Mouse (Mus musculus) thymus, adult 2 months (tissue): ENCODE results near the gene Apba1. TPM values are rescaled to one million over a fixed set of nuclear protein-coding genes. Genes with fewer than 3 reads are reported as not detected.

Experiments
- DNase-seq: peaks from one replicate; pipeline ENCODE4 v3.0.0; 2021
- H3K27ac ChIP-seq: fragments of 200-500 bp; 2 replicates; pipeline ENCODE4 v1.5.1; 2012; ENCODE audit warnings: low read length, control low read depth; ENCODE audit not compliant: control insufficient read depth, insufficient read depth
- H3K27me3 ChIP-seq: fragments of 200-500 bp; 2 replicates; pipeline ENCODE4 v1.6.1; 2012; ENCODE audit warnings: mild to moderate bottlenecking, low read length, moderate library complexity, mixed read lengths; ENCODE audit not compliant: control insufficient read depth, insufficient read depth
- H3K36me3 ChIP-seq: fragments of 200-500 bp; 2 replicates; pipeline ENCODE4 v1.6.1; 2012; ENCODE audit warnings: mild to moderate bottlenecking, low read length, moderate library complexity; ENCODE audit not compliant: control insufficient read depth, insufficient read depth
- H3K4me1 ChIP-seq: fragments of 200-500 bp; replicated peaks from 2 replicates; pipeline ENCODE4 v1.6.1; 2012; ENCODE audit warnings: low read length; ENCODE audit not compliant: control insufficient read depth, insufficient read depth
- H3K4me3 ChIP-seq: fragments of 200-500 bp; 2 replicates; pipeline ENCODE4 v1.5.1; 2012; ENCODE audit warnings: mild to moderate bottlenecking, low read length, control low read depth, moderate library complexity; ENCODE audit not compliant: control insufficient read depth, insufficient read depth
- CTCF ChIP-seq: fragments of 200-500 bp; IDR thresholded peaks from 2 replicates; pipeline ENCODE4 v1.5.1; 2012; ENCODE audit warnings: mild to moderate bottlenecking, control low read depth, low read length, moderate library complexity, borderline replicate concordance; ENCODE audit not compliant: control insufficient read depth, poor library complexity, insufficient read depth; ENCODE audit errors: extremely low read depth
- POLR2A ChIP-seq: fragments of 200-500 bp; IDR thresholded peaks from 2 replicates; pipeline ENCODE4 v1.6.1; 2012; ENCODE audit warnings: mild to moderate bottlenecking, low read length, control low read depth, moderate library complexity; ENCODE audit not compliant: control insufficient read depth, poor library complexity, insufficient read depth; ENCODE audit errors: extremely low read depth
- whole genome bisulfite sequencing: fragments of 180-500 bp; shearing (Covaris S2); methylation state at CpG from one replicate; pipeline ENCODE4 v1.1.7; 2018; 5-methylcytosine and 5-hydroxymethylcytosine counted together
- polyA plus RNA-seq: library from polyadenylated mRNA; depleted of rRNA; stranded (reverse); fragments of >200 nt; gene quantifications from 2 replicates; pipeline ENCODE4 v1.2.3, GENCODE M21; 2012

The Apba1 gene
- polyA plus RNA-seq, 1 experiment, result 3.6 TPM

GRCm38 (mm10) chr19:23764051-23764450 lies 5.4 kb downstream of the Apba1 start:
- H3K4me1 ChIP-seq, result peaks cover 3% of the 10 kb centered on the region
- no peaks in the 10 kb centered on the region for H3K36me3 ChIP-seq
- DNase-seq, result no peak
- no peak overlapping the region for H3K27ac ChIP-seq
- peaks cover 7% of the 10 kb centered on the region for H3K27me3 ChIP-seq
- H3K4me3 ChIP-seq, result no peak overlapping the region
- 88% methylated on average over 2 of the region's 2 CpGs for WGBS
- TF ChIP-seq POLR2A, result no peak
- no peak for TF ChIP-seq CTCF

DNA sequence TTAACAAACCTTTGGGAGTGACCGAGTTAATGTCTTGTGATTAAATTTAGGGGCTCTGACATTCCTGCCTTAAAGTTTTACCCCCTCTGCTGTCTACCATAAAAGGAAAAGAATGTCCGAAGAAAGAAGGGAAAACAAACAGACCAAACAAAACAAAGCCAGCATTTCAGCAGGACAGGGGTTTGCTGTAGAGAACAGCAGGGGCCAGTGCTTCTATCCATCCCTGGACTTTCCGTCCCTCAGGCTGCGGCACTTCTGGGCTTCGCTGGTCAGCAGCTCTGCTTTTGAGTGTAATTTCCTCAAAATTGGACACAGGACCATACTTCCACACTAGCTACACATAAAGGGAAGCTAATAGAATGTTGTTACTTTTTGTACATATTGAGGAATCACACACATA lies 10.2 kb downstream of the Apba1 start:
- Histone ChIP-seq H3K27ac (no peak overlapping the region), H3K36me3 (no peaks in the 10 kb centered on the region), H3K27me3 (no peaks in the 10 kb centered on the region), H3K4me3 (no peak overlapping the region), H3K4me1 (no peaks in the 10 kb centered on the region)
- WGBS, result 73% methylated on average over 5 of the region's 5 CpGs
- no peak for DNase-seq
- TF ChIP-seq CTCF (no peak), POLR2A (no peak)

DNA sequence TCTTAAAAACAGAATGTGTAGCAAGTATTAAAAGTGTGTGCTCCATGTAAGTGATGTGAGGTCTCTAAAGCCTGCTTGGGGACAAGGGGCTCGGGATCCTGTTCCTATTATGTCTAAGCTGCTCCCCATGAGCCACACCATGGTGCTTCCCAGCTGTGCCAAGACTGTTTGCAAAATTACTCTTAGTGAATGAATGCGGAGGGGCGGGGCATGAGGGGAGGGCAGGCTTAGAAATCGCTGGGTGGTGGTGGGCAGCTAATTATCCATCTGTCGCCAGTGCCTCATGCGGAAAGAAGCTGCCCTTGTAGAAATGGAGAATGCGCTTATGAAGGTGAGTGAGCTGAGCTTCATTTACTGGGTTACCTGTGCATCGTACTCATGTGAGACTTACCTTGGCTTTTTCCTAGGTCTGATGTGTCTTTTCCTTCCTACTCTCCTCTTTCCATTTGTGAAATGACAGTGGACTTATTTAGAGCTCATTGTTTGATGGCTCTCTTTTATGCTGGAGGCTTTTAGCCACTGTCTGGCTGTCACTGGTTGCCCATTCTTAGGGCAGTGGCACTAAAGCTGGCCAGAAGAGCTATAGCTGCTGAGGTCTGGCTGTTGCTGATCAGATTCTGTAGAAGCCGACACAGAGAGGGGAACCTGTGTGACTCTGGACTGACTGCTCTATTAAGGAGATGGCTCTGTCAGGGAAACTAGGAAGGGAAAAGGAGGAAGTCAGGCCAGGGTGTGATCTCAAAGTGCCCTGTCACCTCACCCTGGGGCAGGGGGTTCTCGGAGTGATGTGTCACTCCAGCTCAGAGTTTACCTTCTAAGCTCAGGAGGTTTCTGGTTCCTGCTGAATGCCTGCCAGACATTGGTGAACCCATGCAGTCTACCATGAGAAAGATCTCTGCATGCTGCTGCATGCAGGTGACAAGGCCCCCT lies 12.1 kb downstream of the Apba1 start:
- Histone ChIP-seq H3K4me1 (no peaks in the 10 kb centered on the region), H3K27ac (no peak overlapping the region), H3K4me3 (no peak overlapping the region), H3K36me3 (no peaks in the 10 kb centered on the region), H3K27me3 (no peaks in the 10 kb centered on the region)
- TF ChIP-seq POLR2A, result no peak
- TF ChIP-seq CTCF, result no peak
- 80% methylated on average over 10 of the region's 10 CpGs for WGBS
- no peak for DNase-seq

GRCm38 (mm10) chr19:23771971-23772370 lies 13.3 kb downstream of the Apba1 start:
- H3K27me3 ChIP-seq, result no peaks in the 10 kb centered on the region
- TF ChIP-seq POLR2A (no peak), CTCF (no peak)

GRCm38 (mm10) chr19:23775356-23775755 lies 16.7 kb downstream of the Apba1 start:
- Histone ChIP-seq H3K27ac (no peak overlapping the region), H3K27me3 (no peaks in the 10 kb centered on the region), H3K4me1 (no peaks in the 10 kb centered on the region), H3K4me3 (no peak overlapping the region), H3K36me3 (no peaks in the 10 kb centered on the region)
- 95% methylated on average over 6 of the region's 6 CpGs for WGBS
- no peak for DNase-seq
- TF ChIP-seq CTCF (no peak), POLR2A (no peak)

More at GRCm38 (mm10) chr19:23771971-23772370, 13.3 kb downstream of the Apba1 start:
- Histone ChIP-seq H3K4me3 (no peak overlapping the region), H3K27ac (no peak overlapping the region), H3K4me1 (no peaks in the 10 kb centered on the region), H3K36me3 (no peaks in the 10 kb centered on the region)
- DNase-seq, result peak; percentile 27
- WGBS, result 80% methylated on average over 7 of the region's 7 CpGs

DNA sequence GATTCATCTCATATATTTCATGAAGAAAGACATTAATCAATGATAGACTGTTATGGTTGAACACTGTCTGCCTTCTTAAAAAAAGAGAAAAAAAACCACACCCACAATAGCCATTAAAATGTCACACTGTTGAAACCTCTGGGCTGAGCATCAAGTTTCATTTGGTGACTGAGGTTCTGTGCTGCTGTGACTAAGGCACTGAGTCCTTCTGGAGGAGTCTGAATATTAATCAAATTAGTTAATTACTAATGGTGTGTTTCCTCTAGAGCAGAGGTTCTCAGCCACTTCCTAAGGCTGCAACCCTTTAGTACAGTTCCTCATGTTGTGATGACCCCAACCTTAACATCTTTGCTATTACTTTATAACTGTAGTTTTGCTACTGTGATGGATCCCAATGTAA lies 20.4 kb downstream of the Apba1 start:
- Histone ChIP-seq H3K4me1 (no peaks in the 10 kb centered on the region), H3K36me3 (no peaks in the 10 kb centered on the region), H3K27me3 (no peaks in the 10 kb centered on the region), H3K27ac (no peak overlapping the region), H3K4me3 (no peak overlapping the region)
- TF ChIP-seq POLR2A, result no peak
- TF ChIP-seq CTCF, result no peak
- DNase-seq, result no peak

- no peaks in the 10 kb centered on the region for H3K4me1 ChIP-seq
- H3K4me3 ChIP-seq, result no peak overlapping the region
- no peaks in the 10 kb centered on the region for H3K36me3 ChIP-seq
- no peak overlapping the region for H3K27ac ChIP-seq
- 87% methylated on average over 4 of the region's 4 CpGs for WGBS
- H3K27me3 ChIP-seq, result no peaks in the 10 kb centered on the region
- no peak for DNase-seq
- TF ChIP-seq POLR2A, result no peak
- no peak for TF ChIP-seq CTCF
Measured at GRCm38 (mm10) chr19:23780105-23780504, 21.4 kb downstream of the Apba1 start.
